Mouse (Mus musculus): ENCODE data around the gene Rnf216. TPM values are rescaled to one million over a fixed set of nuclear protein-coding genes. Genes with fewer than 3 reads are reported as not detected.

Rnf216 gene
- total and polyA plus RNA-seq, 3 experiments = 16.4 to 123 (median 30.8) TPM

DNA sequence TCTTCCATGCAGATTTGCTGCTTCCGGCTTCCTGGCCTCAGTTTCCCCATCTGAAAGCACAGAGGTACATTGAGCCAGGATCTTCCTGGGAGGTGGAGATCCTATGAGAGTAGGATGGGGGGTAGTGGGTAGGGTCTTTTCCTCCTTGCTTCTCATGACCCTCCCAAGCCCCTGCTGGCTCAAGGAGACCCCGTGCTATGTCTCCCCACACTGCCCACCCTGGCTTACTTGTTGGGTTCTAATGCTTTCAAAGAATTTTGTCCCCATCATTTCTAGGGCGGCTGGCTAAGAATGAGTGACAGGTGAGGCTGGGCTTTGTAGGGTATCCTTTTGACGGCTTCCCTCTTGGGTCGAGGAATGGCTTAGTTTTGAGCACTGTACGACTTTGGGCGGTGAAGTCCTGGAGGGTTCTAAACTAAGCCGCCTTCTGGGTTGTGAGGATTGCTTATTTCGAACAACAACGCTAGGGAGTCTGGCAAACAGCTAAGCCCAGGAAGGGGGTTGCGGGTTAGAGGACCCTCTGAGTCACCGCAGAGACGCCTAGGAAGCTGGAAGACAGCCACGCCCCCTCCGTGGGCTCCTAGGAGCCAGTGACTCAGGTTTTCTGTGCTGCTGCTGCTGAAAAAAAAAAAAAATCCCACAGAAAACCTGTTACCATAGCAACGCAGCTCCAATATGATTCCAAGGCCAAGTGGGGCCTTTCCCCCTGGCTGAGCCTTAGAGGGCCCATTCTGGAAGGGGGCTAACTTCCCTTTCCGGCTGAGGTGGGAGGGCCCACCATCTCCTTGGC is 148.9 kb downstream of the Rnf216 start:
- H3K36me3 ChIP-seq (ENCODE audit: control insufficient read depth in 1 of 2, insufficient read depth in 2 of 2, low read length in 2 of 2) = no peaks in the 10 kb centered on the region
- no peaks in the 10 kb centered on the region for H3K9me3 ChIP-seq (replicated peaks; ENCODE audit: insufficient read depth, low read length)
- H3K27me3 ChIP-seq (ENCODE audit: control insufficient read depth in 1 of 2, insufficient read depth in 2 of 2, low read length in 2 of 2) = no peaks in the 10 kb centered on the region
- no peak for DNase-seq (ENCODE audit: low read depth, low spot score)
- H3K4me1 ChIP-seq (ENCODE audit: control insufficient read depth in 1 of 2, insufficient read depth in 2 of 2, low read length in 2 of 2) = no peaks in the 10 kb centered on the region
- TF ChIP-seq ZMIZ1 (IDR thresholded peaks at IDR 0.05; ENCODE audit: low read depth, low read length) (no peak), UBTF (IDR thresholded peaks at IDR 0.05; ENCODE audit: borderline replicate concordance, insufficient read depth, low read depth, low read length) (no peak), BHLHE40 (IDR thresholded peaks at IDR 0.05; ENCODE audit: borderline replicate concordance, low read depth, low read length) (no peak), USF2 (IDR thresholded peaks at IDR 0.05; ENCODE audit: borderline replicate concordance in 1 of 2, insufficient read depth in 1 of 2, low read depth in 1 of 2, low read length in 2 of 2) (no peak), CHD2 (IDR thresholded peaks at IDR 0.05; ENCODE audit: low read length) (no peak), MYC (IDR thresholded peaks at IDR 0.05; ENCODE audit: low read depth, low read length) (no peak), POLR2A (IDR thresholded peaks at IDR 0.05; ENCODE audit: control insufficient read depth in 1 of 2, insufficient read depth in 1 of 2, low read depth in 1 of 2, low read length in 2 of 2, poor library complexity in 1 of 2) (no peak), SMC3 (IDR thresholded peaks at IDR 0.05; ENCODE audit: low read depth, low read length) (no peak), ZNF384 (IDR thresholded peaks at IDR 0.05; ENCODE audit: low read depth, low read length) (no peak), USF1 (IDR thresholded peaks at IDR 0.05; ENCODE audit: low read depth, low read length) (no peak), SIN3A (IDR thresholded peaks at IDR 0.05; ENCODE audit: low read length) (no peak), TBP (IDR thresholded peaks at IDR 0.05; ENCODE audit: low read depth, low read length) (no peak), E2F4 (IDR thresholded peaks at IDR 0.05; ENCODE audit: borderline replicate concordance, low read depth, low read length) (no peak), MXI1 (IDR thresholded peaks at IDR 0.05; ENCODE audit: low read depth, low read length) (no peak), ZC3H11A (IDR thresholded peaks at IDR 0.05; ENCODE audit: low read depth, low read length) (no peak), MAZ (IDR thresholded peaks at IDR 0.05; ENCODE audit: low read depth, low read length) (no peak)
- H3K9ac ChIP-seq (ENCODE audit: control insufficient read depth, low read depth, low read length, poor library complexity, severe bottlenecking) = no peak overlapping the region
- H3K27ac ChIP-seq (ENCODE audit: control insufficient read depth, low read depth, low read length) = no peak overlapping the region
- no peak overlapping the region for H3K4me3 ChIP-seq (ENCODE audit: control insufficient read depth in 1 of 2, insufficient read depth in 1 of 2, low read depth in 2 of 2, low read length in 2 of 2)
- no peaks in the 10 kb centered on the region for H3K79me2 ChIP-seq (ENCODE audit: control insufficient read depth, insufficient read depth, low read length, poor library complexity)

DNA sequence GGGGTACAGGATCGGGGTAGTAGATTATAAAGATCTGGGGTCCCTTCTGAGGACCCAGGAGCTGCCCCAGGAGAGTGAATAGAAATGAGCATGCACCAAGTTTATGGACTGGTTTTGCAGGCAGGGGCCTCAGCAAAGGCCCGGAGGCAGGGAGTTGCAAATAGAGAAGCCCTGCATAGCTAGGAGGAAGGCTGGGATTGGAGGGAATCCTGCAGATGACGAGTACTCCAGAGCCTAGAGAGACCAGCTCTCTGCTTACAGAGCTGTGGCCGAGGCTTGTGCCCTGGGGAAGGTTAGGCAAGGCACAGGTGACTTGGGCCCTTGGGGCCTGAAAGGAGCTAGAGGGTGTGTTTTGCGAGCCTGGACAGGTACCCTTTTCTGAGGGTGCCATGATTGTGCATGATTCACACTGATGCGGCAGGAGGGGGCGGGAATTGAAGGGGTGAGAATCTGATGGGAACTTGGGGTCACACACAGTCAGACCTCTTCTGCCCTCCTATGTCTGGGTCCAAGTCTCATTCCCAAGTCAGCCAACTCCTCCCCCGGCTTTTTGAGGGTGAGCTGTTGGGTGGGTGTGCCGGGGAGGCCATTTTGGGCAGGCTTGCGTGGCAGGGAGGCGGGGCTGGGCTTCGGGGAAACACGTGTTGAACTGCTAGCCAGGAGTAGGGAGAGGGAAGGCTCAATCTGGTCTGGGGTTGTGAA is 149.6 kb downstream of the Rnf216 start:
- TF ChIP-seq ETS1 (IDR thresholded peaks at IDR 0.05; ENCODE audit: low read depth, low read length) (no peak), TBP (IDR thresholded peaks at IDR 0.05; ENCODE audit: low read depth, low read length) (no peak), E2F4 (IDR thresholded peaks at IDR 0.05; ENCODE audit: borderline replicate concordance, low read depth, low read length) (no peak), NELFE (IDR thresholded peaks at IDR 0.05; ENCODE audit: low read depth, low read length) (no peak), BHLHE40 (IDR thresholded peaks at IDR 0.05; ENCODE audit: borderline replicate concordance, low read depth, low read length) (no peak), HCFC1 (IDR thresholded peaks at IDR 0.05; ENCODE audit: low read depth, low read length) (no peak), KAT2A (conservative IDR thresholded peaks at IDR 0.05; ENCODE audit: low read depth, low read length) (no peak), EP300 (IDR thresholded peaks at IDR 0.05; ENCODE audit: low read depth in 1 of 2, low read length in 2 of 2) (no peak), TCF12 (IDR thresholded peaks at IDR 0.05; ENCODE audit: low read depth, low read length) (no peak), RCOR1 (IDR thresholded peaks at IDR 0.05; ENCODE audit: low read depth, low read length) (no peak), SIN3A (IDR thresholded peaks at IDR 0.05; ENCODE audit: low read length) (no peak), MAX (IDR thresholded peaks at IDR 0.05; ENCODE audit: low read length) (no peak), JUND (IDR thresholded peaks at IDR 0.05; ENCODE audit: low read depth, low read length) (no peak)
- H3K9me3 ChIP-seq (replicated peaks; ENCODE audit: insufficient read depth, low read length) = no peaks in the 10 kb centered on the region
- no peaks in the 10 kb centered on the region for H3K27me3 ChIP-seq (ENCODE audit: control insufficient read depth in 1 of 2, insufficient read depth in 2 of 2, low read length in 2 of 2)
- H3K27ac ChIP-seq (ENCODE audit: control insufficient read depth, low read depth, low read length) = no peak overlapping the region
- H3K4me3 ChIP-seq (ENCODE audit: control insufficient read depth in 1 of 2, insufficient read depth in 1 of 2, low read depth in 2 of 2, low read length in 2 of 2) = no peak overlapping the region
- no peaks in the 10 kb centered on the region for H3K4me1 ChIP-seq (ENCODE audit: control insufficient read depth in 1 of 2, insufficient read depth in 2 of 2, low read length in 2 of 2)
- no peak overlapping the region for H3K9ac ChIP-seq (ENCODE audit: control insufficient read depth, low read depth, low read length, poor library complexity, severe bottlenecking)
- no peaks in the 10 kb centered on the region for H3K36me3 ChIP-seq (ENCODE audit: control insufficient read depth in 1 of 2, insufficient read depth in 2 of 2, low read length in 2 of 2)
- H3K79me2 ChIP-seq (ENCODE audit: control insufficient read depth, insufficient read depth, low read length, poor library complexity) = no peaks in the 10 kb centered on the region
- DNase-seq (ENCODE audit: low read depth, low spot score) = no peak
